Mouse (Mus musculus) embryonic facial prominence, embryonic 15.5 days (tissue): ENCODE results near the gene Sorcs2. TPM values are rescaled to one million over a fixed set of nuclear protein-coding genes. Genes with fewer than 3 reads are reported as not detected.
A peak's percentile ranks its signal among the peaks of the same experiment; 100 is the strongest.

Experiments used
- ATAC-seq: fragments of 200-750 bp; cut with Nextera tagmentation; 2 replicates; pipeline ENCODE4 v1.8.0; 2017; ENCODE audit warnings: low read depth, moderate TSS enrichment; ENCODE audit not compliant: insufficient number of reproducible peaks, low FRiP score, low TSS enrichment
- H3K27ac ChIP-seq: fragments of 300-500 bp; sonication (generic); replicated peaks from 2 replicates; pipeline ENCODE4 v1.5.1; 2015; ENCODE audit warnings: mild to moderate bottlenecking, inconsistent platforms
- H3K27me3 ChIP-seq: fragments of 300-500 bp; sonication (generic); 2 replicates; pipeline ENCODE4 v1.6.1; 2015; ENCODE audit warnings: inconsistent platforms
- H3K36me3 ChIP-seq: fragments of 300-500 bp; sonication (generic); 2 replicates; pipeline ENCODE4 v1.6.1; 2015; ENCODE audit warnings: mild to moderate bottlenecking, inconsistent platforms
- H3K4me1 ChIP-seq: fragments of 300-500 bp; sonication (generic); 2 replicates; pipeline ENCODE4 v1.6.1; 2015; ENCODE audit warnings: inconsistent platforms
- H3K4me2 ChIP-seq: fragments of 300-500 bp; sonication (generic); replicated peaks from 2 replicates; pipeline ENCODE4 v1.6.1; 2015; ENCODE audit warnings: mild to moderate bottlenecking, inconsistent platforms
- H3K4me3 ChIP-seq: fragments of 300-500 bp; sonication (generic); replicated peaks from 2 replicates; pipeline ENCODE4 v1.5.1; 2015; ENCODE audit warnings: mild to moderate bottlenecking, inconsistent platforms
- H3K9ac ChIP-seq: fragments of 300-500 bp; sonication (generic); 2 replicates; pipeline ENCODE4 v1.6.1; 2015; ENCODE audit warnings: inconsistent platforms
- H3K9me3 ChIP-seq: fragments of 300-500 bp; sonication (generic); replicated peaks from 2 replicates; pipeline ENCODE4 v1.6.1; 2016; ENCODE audit warnings: inconsistent platforms
- WGBS: fragments of 180-500 bp; shearing (Covaris S2); methylation state at CpG from one replicate; pipeline ENCODE4 v1.1.7; 2015; 5-methylcytosine and 5-hydroxymethylcytosine counted together
- polyA plus RNA-seq: library from polyadenylated mRNA; unstranded; fragments of >200 nt; fragmentation: Nextera tagmentation; extraction: Ambion mirVana; gene quantifications from 2 replicates; pipeline ENCODE4 v1.2.1, GENCODE M21; 2015

The Sorcs2 gene
- polyA plus RNA-seq: 25.3 and 26.2 TPM in 2 replicates

- no peaks in the 10 kb centered on the region for H3K36me3 ChIP-seq
- peak within 1 kb of the TSS; percentile 99 for H3K4me2 ChIP-seq
- H3K4me3 ChIP-seq: peak within 1 kb of the TSS; percentile 80
- H3K9ac ChIP-seq: peak within 1 kb of the TSS; percentile 79
- no peaks in the 10 kb centered on the region for H3K9me3 ChIP-seq
- 0 out of 2 replicates have a peak within 1 kb of the TSS, but pooled peaks have one; percentile 28 for H3K27ac ChIP-seq
- H3K27me3 ChIP-seq: peaks cover 7% of the 10 kb centered on the region; the same call in 1 of the 2 replicates
- WGBS: under 1% methylated on average over 37 of the region's 45 CpGs
- peak; percentile 84 for ATAC-seq
- peaks cover 38% of the 10 kb centered on the region for H3K4me1 ChIP-seq
Measured at GRCm38 (mm10) chr5:36397837-36398282, at the start of gene Sorcs2. TSS of gene Sorcs2 (minus strand) at chr5:36398139.

GRCm38 (mm10) chr5:36446166-36446890 is 48.4 kb upstream of the Sorcs2 start:
- no peak overlapping the region for H3K4me3 ChIP-seq
- no peaks in the 10 kb centered on the region; the same call in 1 of the 2 replicates for H3K27me3 ChIP-seq
- no peak overlapping the region for H3K27ac ChIP-seq
- H3K9me3 ChIP-seq: no peaks in the 10 kb centered on the region
- H3K9ac ChIP-seq: no peak overlapping the region
- peaks cover 48% of the 10 kb centered on the region for H3K4me1 ChIP-seq
- no peak for ATAC-seq
- no peak overlapping the region for H3K4me2 ChIP-seq
- 38% methylated on average over 9 of the region's 9 CpGs for WGBS
- no peaks in the 10 kb centered on the region for H3K36me3 ChIP-seq

GRCm38 (mm10) chr5:36445028-36445427 is 47.1 kb upstream of the Sorcs2 start:
- ATAC-seq: no peak
- no peaks in the 10 kb centered on the region for H3K9me3 ChIP-seq
- H3K4me3 ChIP-seq: no peak overlapping the region
- no peak overlapping the region for H3K27ac ChIP-seq
- WGBS: 29% methylated on average over 8 of the region's 8 CpGs
- H3K27me3 ChIP-seq: no peaks in the 10 kb centered on the region; the same call in 1 of the 2 replicates
- no peaks in the 10 kb centered on the region for H3K36me3 ChIP-seq
- peaks cover 55% of the 10 kb centered on the region for H3K4me1 ChIP-seq
- H3K4me2 ChIP-seq: no peak overlapping the region
- H3K9ac ChIP-seq: no peak overlapping the region

GRCm38 (mm10) chr5:36444611-36445010 is 46.7 kb upstream of the Sorcs2 start:
- no peak overlapping the region for H3K27ac ChIP-seq
- no peaks in the 10 kb centered on the region for H3K36me3 ChIP-seq
- no peaks in the 10 kb centered on the region for H3K9me3 ChIP-seq
- H3K4me1 ChIP-seq: peaks cover 55% of the 10 kb centered on the region
- H3K27me3 ChIP-seq: no peaks in the 10 kb centered on the region; the same call in 1 of the 2 replicates
- no peak overlapping the region for H3K9ac ChIP-seq
- ATAC-seq: no peak
- WGBS: 39% methylated on average over 4 of the region's 4 CpGs
- no peak overlapping the region for H3K4me3 ChIP-seq
- no peak overlapping the region for H3K4me2 ChIP-seq

GRCm38 (mm10) chr5:36440741-36441140 is 42.8 kb upstream of the Sorcs2 start:
- 0 out of 2 replicates have a peak, but pooled peaks have one; percentile 11 for ATAC-seq
- 31% methylated on average over 3 of the region's 3 CpGs for WGBS
- no peak overlapping the region for H3K4me3 ChIP-seq
- no peaks in the 10 kb centered on the region for H3K36me3 ChIP-seq
- H3K9me3 ChIP-seq: no peaks in the 10 kb centered on the region
- H3K27me3 ChIP-seq: no peaks in the 10 kb centered on the region; the same call in 1 of the 2 replicates
- peak overlapping the region; percentile 53 for H3K27ac ChIP-seq
- H3K9ac ChIP-seq: no peak overlapping the region
- H3K4me1 ChIP-seq: peaks cover 51% of the 10 kb centered on the region
- no peak overlapping the region for H3K4me2 ChIP-seq

- Histone ChIP-seq H3K27ac (peak overlapping the region; percentile 44; the same call in 1 of the 2 replicates), H3K4me1 (peaks cover 31% of the 10 kb centered on the region), H3K36me3 (no peaks in the 10 kb centered on the region), H3K27me3 (no peaks in the 10 kb centered on the region), H3K4me2 (no peak overlapping the region), H3K9me3 (no peaks in the 10 kb centered on the region), H3K9ac (no peak overlapping the region), H3K4me3 (no peak overlapping the region)
- ATAC-seq: no peak
- 63% methylated on average over 4 of the region's 4 CpGs for WGBS
Measured at GRCm38 (mm10) chr5:36436858-36437257, 38.9 kb upstream of the Sorcs2 start.

- H3K9ac ChIP-seq: no peak overlapping the region
- peaks cover 20% of the 10 kb centered on the region for H3K4me1 ChIP-seq
- H3K9me3 ChIP-seq: no peaks in the 10 kb centered on the region
- no peak overlapping the region for H3K4me3 ChIP-seq
- H3K27ac ChIP-seq: peak overlapping the region; percentile 53
- H3K27me3 ChIP-seq: no peaks in the 10 kb centered on the region
- H3K36me3 ChIP-seq: no peaks in the 10 kb centered on the region
- WGBS: 33% methylated on average over 9 of the region's 9 CpGs
- H3K4me2 ChIP-seq: no peak overlapping the region
- no peak for ATAC-seq
Measured at GRCm38 (mm10) chr5:36434398-36434967, 36.5 kb upstream of the Sorcs2 start.

GRCm38 (mm10) chr5:36431711-36432110 is 33.8 kb upstream of the Sorcs2 start:
- no peak overlapping the region for H3K27ac ChIP-seq
- no peaks in the 10 kb centered on the region for H3K36me3 ChIP-seq
- no peak overlapping the region for H3K4me2 ChIP-seq
- H3K9ac ChIP-seq: no peak overlapping the region
- ATAC-seq: no peak
- 59% methylated on average over 2 of the region's 2 CpGs for WGBS
- no peaks in the 10 kb centered on the region for H3K27me3 ChIP-seq
- H3K9me3 ChIP-seq: no peaks in the 10 kb centered on the region
- peaks cover 26% of the 10 kb centered on the region for H3K4me1 ChIP-seq
- H3K4me3 ChIP-seq: no peak overlapping the region

GRCm38 (mm10) chr5:36429551-36429950 is 31.6 kb upstream of the Sorcs2 start:
- ATAC-seq: 0 out of 2 replicates have a peak, but pooled peaks have one; percentile 16
- 70% methylated on average over 3 of the region's 3 CpGs for WGBS
- Histone ChIP-seq H3K4me2 (no peak overlapping the region), H3K36me3 (no peaks in the 10 kb centered on the region), H3K4me3 (no peak overlapping the region), H3K9me3 (no peaks in the 10 kb centered on the region), H3K4me1 (peaks cover 19% of the 10 kb centered on the region), H3K27ac (no peak overlapping the region), H3K9ac (no peak overlapping the region), H3K27me3 (no peaks in the 10 kb centered on the region)

GRCm38 (mm10) chr5:36427831-36428230 is 29.9 kb upstream of the Sorcs2 start:
- ATAC-seq: no peak
- Histone ChIP-seq H3K36me3 (no peaks in the 10 kb centered on the region), H3K9ac (no peak overlapping the region), H3K4me2 (no peak overlapping the region), H3K27me3 (no peaks in the 10 kb centered on the region), H3K4me1 (peaks cover 10% of the 10 kb centered on the region; the same call in 1 of the 2 replicates), H3K27ac (no peak overlapping the region), H3K4me3 (no peak overlapping the region), H3K9me3 (no peaks in the 10 kb centered on the region)
- 56% methylated on average over 11 of the region's 11 CpGs for WGBS

- Histone ChIP-seq H3K36me3 (no peaks in the 10 kb centered on the region), H3K4me2 (no peak overlapping the region), H3K9ac (no peak overlapping the region), H3K4me3 (no peak overlapping the region), H3K4me1 (peaks cover 10% of the 10 kb centered on the region; the same call in 1 of the 2 replicates), H3K9me3 (no peaks in the 10 kb centered on the region), H3K27ac (no peak overlapping the region), H3K27me3 (no peaks in the 10 kb centered on the region)
- no peak for ATAC-seq
- WGBS: 64% methylated on average over 5 of the region's 5 CpGs
Measured at GRCm38 (mm10) chr5:36426404-36426803, 28.5 kb upstream of the Sorcs2 start.
